Mouse (Mus musculus) heart, postnatal 0 days (tissue): ENCODE results near the gene Slc35c1.

Source experiments
- CTCF ChIP-seq: IDR thresholded peaks from 2 replicates; pipeline ENCODE4 v1.5.1; 2016; ENCODE audit warnings: antibody characterized with exemption, control low read depth, low read depth
- EP300 ChIP-seq: IDR thresholded peaks from 2 replicates; pipeline ENCODE4 v1.6.1; 2016; ENCODE audit warnings: antibody characterized with exemption, low read depth

- TF ChIP-seq CTCF (no peak), EP300 (no peak; the same call in 1 of the 2 replicates)
Measured at GRCm38 (mm10) chr2:92433578-92434374, 26.6 kb downstream of the Slc35c1 start, which contains the start of gene Cry2.
